Mouse (Mus musculus): ENCODE data around the gene Gnat2. TPM values are rescaled to one million over a fixed set of nuclear protein-coding genes. Genes with fewer than 3 reads are reported as not detected.

The Gnat2 gene
- total and polyA plus RNA-seq, 2 experiments from 2014 or later: 1.1 TPM; not detected in 1

- TF ChIP-seq CTCF (IDR thresholded peaks at IDR 0.05; ENCODE audit: low read depth) (no peak), EP300 (IDR thresholded peaks at IDR 0.05; ENCODE audit: low read depth) (no peak)
These were observed 6.7 kb upstream of the Gnat2 start for GRCm38 (mm10) chr3:108085721-108086469.

GRCm38 (mm10) chr3:108086470-108086979 lies 6.1 kb upstream of the Gnat2 start, which contains the start of gene Ampd2:
TSS of gene Ampd2 (minus strand) at chr3:108086651.
- Histone ChIP-seq H3K4me2 (ENCODE audit: low read depth, low read length) (peak within 1 kb of the TSS; percentile 98), H3K27ac (ENCODE audit: low read depth) (peak within 1 kb of the TSS; percentile 86), H3K9ac (replicated peaks; ENCODE audit: low read depth, low read length) (peak within 1 kb of the TSS; percentile 53), H3K4me1 (ENCODE audit: control insufficient read depth, insufficient read depth) (peaks cover 35% of the 10 kb centered on the region), H3K4me3 (ENCODE audit: low read depth, low read length) (peak within 1 kb of the TSS; percentile 58), H3K36me3 (replicated peaks; ENCODE audit: control insufficient read depth, insufficient read depth, low read length) (no peaks in the 10 kb centered on the region), H3K9me3 (replicated peaks; ENCODE audit: control insufficient read depth, low read length) (no peaks in the 10 kb centered on the region), H3K27me3 (ENCODE audit: control insufficient read depth, insufficient read depth, low read length) (no peaks in the 10 kb centered on the region)
- under 1% methylated on average over 29 of the region's 29 CpGs for WGBS
- ATAC-seq (ENCODE audit: insufficient read depth, low read depth): peak; percentile 56
- DNase-seq (ENCODE audit: low spot score): peak; percentile 60
- no peak for TF ChIP-seq CTCF (IDR thresholded peaks at IDR 0.05; ENCODE audit: low read depth)
- no peak; the same call in 1 of the 2 replicates for TF ChIP-seq EP300 (IDR thresholded peaks at IDR 0.05; ENCODE audit: low read depth)

More at GRCm38 (mm10) chr3:108085721-108086469, 6.7 kb upstream of the Gnat2 start:
- Histone ChIP-seq H3K36me3 (replicated peaks; ENCODE audit: control insufficient read depth, insufficient read depth, low read length) (no peaks in the 10 kb centered on the region), H3K27ac (ENCODE audit: low read depth) (peak overlapping the region; percentile 86), H3K9ac (replicated peaks; ENCODE audit: low read depth, low read length) (peak overlapping the region; percentile 53), H3K4me1 (ENCODE audit: control insufficient read depth, insufficient read depth) (peaks cover 37% of the 10 kb centered on the region), H3K4me3 (ENCODE audit: low read depth, low read length) (peak overlapping the region; percentile 58), H3K27me3 (ENCODE audit: control insufficient read depth, insufficient read depth, low read length) (no peaks in the 10 kb centered on the region), H3K4me2 (ENCODE audit: low read depth, low read length) (peak overlapping the region; percentile 98), H3K9me3 (replicated peaks; ENCODE audit: control insufficient read depth, low read length) (no peaks in the 10 kb centered on the region)
- peak; percentile 73 for DNase-seq (ENCODE audit: low spot score)
- ATAC-seq (ENCODE audit: insufficient read depth, low read depth): peak; percentile 72
- WGBS: under 1% methylated on average over 28 of the region's 31 CpGs

GRCm38 (mm10) chr3:108087329-108087728 lies 5.3 kb upstream of the Gnat2 start:
- 69% methylated on average over 3 of the region's 3 CpGs for WGBS
- ATAC-seq (ENCODE audit: insufficient read depth, low read depth) (no peak), DNase-seq (ENCODE audit: low spot score) (no peak)
- no peak for TF ChIP-seq EP300 (IDR thresholded peaks at IDR 0.05; ENCODE audit: low read depth)
- no peak for TF ChIP-seq CTCF (IDR thresholded peaks at IDR 0.05; ENCODE audit: low read depth)
- Histone ChIP-seq H3K36me3 (replicated peaks; ENCODE audit: control insufficient read depth, insufficient read depth, low read length) (no peaks in the 10 kb centered on the region), H3K27ac (ENCODE audit: low read depth) (no peak overlapping the region), H3K4me3 (ENCODE audit: low read depth, low read length) (no peak overlapping the region), H3K9ac (replicated peaks; ENCODE audit: low read depth, low read length) (no peak overlapping the region), H3K9me3 (replicated peaks; ENCODE audit: control insufficient read depth, low read length) (no peaks in the 10 kb centered on the region), H3K4me1 (ENCODE audit: control insufficient read depth, insufficient read depth) (peaks cover 27% of the 10 kb centered on the region), H3K27me3 (ENCODE audit: control insufficient read depth, insufficient read depth, low read length) (no peaks in the 10 kb centered on the region), H3K4me2 (ENCODE audit: low read depth, low read length) (peak overlapping the region; percentile 98; the same call in 1 of the 2 replicates)

- DNase-seq (ENCODE audit: low spot score) (no peak), ATAC-seq (ENCODE audit: insufficient read depth, low read depth) (no peak)
- Histone ChIP-seq H3K4me3 (ENCODE audit: low read depth, low read length) (no peak overlapping the region), H3K9me3 (replicated peaks; ENCODE audit: control insufficient read depth, low read length) (no peaks in the 10 kb centered on the region), H3K4me2 (ENCODE audit: low read depth, low read length) (no peak overlapping the region), H3K36me3 (replicated peaks; ENCODE audit: control insufficient read depth, insufficient read depth, low read length) (no peaks in the 10 kb centered on the region), H3K9ac (replicated peaks; ENCODE audit: low read depth, low read length) (no peak overlapping the region), H3K4me1 (ENCODE audit: control insufficient read depth, insufficient read depth) (peaks cover 18% of the 10 kb centered on the region), H3K27me3 (ENCODE audit: control insufficient read depth, insufficient read depth, low read length) (no peaks in the 10 kb centered on the region), H3K27ac (ENCODE audit: low read depth) (no peak overlapping the region)
- 38% methylated on average over 5 of the region's 5 CpGs for WGBS
- no peak for TF ChIP-seq EP300 (IDR thresholded peaks at IDR 0.05; ENCODE audit: low read depth)
- TF ChIP-seq CTCF (IDR thresholded peaks at IDR 0.05; ENCODE audit: low read depth): no peak
These were observed 3.7 kb upstream of the Gnat2 start for GRCm38 (mm10) chr3:108088842-108089380.

- DNase-seq (ENCODE audit: low spot score) (no peak), ATAC-seq (ENCODE audit: insufficient read depth, low read depth) (no peak)
- Histone ChIP-seq H3K36me3 (replicated peaks; ENCODE audit: control insufficient read depth, insufficient read depth, low read length) (no peaks in the 10 kb centered on the region), H3K4me1 (ENCODE audit: control insufficient read depth, insufficient read depth) (peaks cover 13% of the 10 kb centered on the region), H3K4me2 (ENCODE audit: low read depth, low read length) (no peak overlapping the region), H3K4me3 (ENCODE audit: low read depth, low read length) (no peak overlapping the region), H3K9me3 (replicated peaks; ENCODE audit: control insufficient read depth, low read length) (no peaks in the 10 kb centered on the region), H3K27ac (ENCODE audit: low read depth) (no peak overlapping the region), H3K27me3 (ENCODE audit: control insufficient read depth, insufficient read depth, low read length) (no peaks in the 10 kb centered on the region), H3K9ac (replicated peaks; ENCODE audit: low read depth, low read length) (no peak overlapping the region)
- TF ChIP-seq EP300 (IDR thresholded peaks at IDR 0.05; ENCODE audit: low read depth) (no peak), CTCF (IDR thresholded peaks at IDR 0.05; ENCODE audit: low read depth) (no peak)
- WGBS: 40% methylated on average over 2 of the region's 2 CpGs
These were observed 2.7 kb upstream of the Gnat2 start for GRCm38 (mm10) chr3:108089916-108090315.
